Mouse (Mus musculus): ENCODE data around the gene Cyp3a16. TPM values are rescaled to one million over a fixed set of nuclear protein-coding genes. Genes with fewer than 3 reads are reported as not detected.

Cyp3a16 gene
- total and polyA plus RNA-seq, 3 experiments = not detected

- Histone ChIP-seq H3K9ac (ENCODE audit: control insufficient read depth, low read depth, low read length, poor library complexity, severe bottlenecking) (no peak overlapping the region), H3K9me3 (replicated peaks; ENCODE audit: insufficient read depth, low read length) (no peaks in the 10 kb centered on the region), H3K79me2 (ENCODE audit: control insufficient read depth, insufficient read depth, low read length, poor library complexity) (no peaks in the 10 kb centered on the region), H3K36me3 (ENCODE audit: control insufficient read depth in 1 of 2, insufficient read depth in 2 of 2, low read length in 2 of 2) (no peaks in the 10 kb centered on the region), H3K27ac (ENCODE audit: control insufficient read depth, low read depth, low read length) (no peak overlapping the region), H3K27me3 (ENCODE audit: control insufficient read depth in 1 of 2, insufficient read depth in 2 of 2, low read length in 2 of 2) (no peaks in the 10 kb centered on the region), H3K4me1 (ENCODE audit: control insufficient read depth in 1 of 2, insufficient read depth in 2 of 2, low read length in 2 of 2) (no peaks in the 10 kb centered on the region), H3K4me3 (ENCODE audit: control insufficient read depth in 1 of 2, insufficient read depth in 1 of 2, low read depth in 2 of 2, low read length in 2 of 2) (no peak overlapping the region)
- DNase-seq (ENCODE audit: low read depth, low spot score) = no peak
- TF ChIP-seq HCFC1 (IDR thresholded peaks at IDR 0.05; ENCODE audit: low read depth, low read length) (no peak), SMC3 (IDR thresholded peaks at IDR 0.05; ENCODE audit: low read depth, low read length) (no peak), USF2 (IDR thresholded peaks at IDR 0.05; ENCODE audit: borderline replicate concordance in 1 of 2, insufficient read depth in 1 of 2, low read depth in 1 of 2, low read length in 2 of 2) (no peak), MAFK (IDR thresholded peaks at IDR 0.05; ENCODE audit: borderline replicate concordance, low read depth, low read length) (no peak), POLR2AphosphoS5 (IDR thresholded peaks at IDR 0.05; ENCODE audit: borderline replicate concordance, low read depth, low read length) (no peak), NELFE (IDR thresholded peaks at IDR 0.05; ENCODE audit: low read depth, low read length) (no peak), GATA1 (IDR thresholded peaks at IDR 0.05; ENCODE audit: low read depth, low read length) (no peak)
Measured at GRCm38 (mm10) chr5:145433688-145434087, 35.8 kb downstream of the Cyp3a16 start.

GRCm38 (mm10) chr5:145431004-145431403 lies 38.5 kb downstream of the Cyp3a16 start:
- no peaks in the 10 kb centered on the region for H3K36me3 ChIP-seq (ENCODE audit: control insufficient read depth in 1 of 2, insufficient read depth in 2 of 2, low read length in 2 of 2)
- TF ChIP-seq MAX (IDR thresholded peaks at IDR 0.05; ENCODE audit: low read length) (no peak), SMC3 (IDR thresholded peaks at IDR 0.05; ENCODE audit: low read depth, low read length) (no peak), ETS1 (IDR thresholded peaks at IDR 0.05; ENCODE audit: low read depth, low read length) (no peak), GABPA (IDR thresholded peaks at IDR 0.05; ENCODE audit: low read depth, low read length) (no peak), JUND (IDR thresholded peaks at IDR 0.05; ENCODE audit: low read depth, low read length) (no peak)
- H3K79me2 ChIP-seq (ENCODE audit: control insufficient read depth, insufficient read depth, low read length, poor library complexity) = no peaks in the 10 kb centered on the region
- H3K4me3 ChIP-seq (ENCODE audit: control insufficient read depth in 1 of 2, insufficient read depth in 1 of 2, low read depth in 2 of 2, low read length in 2 of 2) = no peak overlapping the region
- H3K27ac ChIP-seq (ENCODE audit: control insufficient read depth, low read depth, low read length) = no peak overlapping the region
- H3K9ac ChIP-seq (ENCODE audit: control insufficient read depth, low read depth, low read length, poor library complexity, severe bottlenecking) = no peak overlapping the region
- H3K9me3 ChIP-seq (replicated peaks; ENCODE audit: insufficient read depth, low read length) = no peaks in the 10 kb centered on the region
- no peaks in the 10 kb centered on the region for H3K27me3 ChIP-seq (ENCODE audit: control insufficient read depth in 1 of 2, insufficient read depth in 2 of 2, low read length in 2 of 2)
- H3K4me1 ChIP-seq (ENCODE audit: control insufficient read depth in 1 of 2, insufficient read depth in 2 of 2, low read length in 2 of 2) = no peaks in the 10 kb centered on the region
- DNase-seq (ENCODE audit: low read depth, low spot score) = no peak

GRCm38 (mm10) chr5:145422287-145422686 lies 47.2 kb downstream of the Cyp3a16 start:
- Histone ChIP-seq H3K4me1 (ENCODE audit: control insufficient read depth in 1 of 2, insufficient read depth in 2 of 2, low read length in 2 of 2) (no peaks in the 10 kb centered on the region), H3K27me3 (ENCODE audit: control insufficient read depth in 1 of 2, insufficient read depth in 2 of 2, low read length in 2 of 2) (no peaks in the 10 kb centered on the region), H3K27ac (ENCODE audit: control insufficient read depth, low read depth, low read length) (no peak overlapping the region), H3K4me3 (ENCODE audit: control insufficient read depth in 1 of 2, insufficient read depth in 1 of 2, low read depth in 2 of 2, low read length in 2 of 2) (no peak overlapping the region), H3K9me3 (replicated peaks; ENCODE audit: insufficient read depth, low read length) (no peaks in the 10 kb centered on the region), H3K36me3 (ENCODE audit: control insufficient read depth in 1 of 2, insufficient read depth in 2 of 2, low read length in 2 of 2) (no peaks in the 10 kb centered on the region), H3K79me2 (ENCODE audit: control insufficient read depth, insufficient read depth, low read length, poor library complexity) (no peaks in the 10 kb centered on the region), H3K9ac (ENCODE audit: control insufficient read depth, low read depth, low read length, poor library complexity, severe bottlenecking) (no peak overlapping the region)
- no peak for TF ChIP-seq RCOR1 (IDR thresholded peaks at IDR 0.05; ENCODE audit: low read depth, low read length)
- DNase-seq (ENCODE audit: low read depth, low spot score) = no peak

Measured in MEL (cell line).